Mouse (Mus musculus): ENCODE results near the gene Pik3r1. TPM values are rescaled to one million over a fixed set of nuclear protein-coding genes. Genes with fewer than 3 reads are reported as not detected.

Pik3r1 gene
- polyA plus RNA-seq, 1 experiment from 2014 or later, result 17.0 TPM

GRCm38 (mm10) chr13:101691669-101692068, 76.3 kb downstream of the Pik3r1 start:
- H3K4me3 ChIP-seq (ENCODE audit: low read depth, low read length), result no peak overlapping the region
- H3K27ac ChIP-seq (replicated peaks; ENCODE audit: low read depth, low read length), result no peak overlapping the region
- H3K9me3 ChIP-seq (replicated peaks; ENCODE audit: control insufficient read depth, low read length), result no peaks in the 10 kb centered on the region
- WGBS, result 64% methylated on average over 6 of the region's 6 CpGs
- no peaks in the 10 kb centered on the region; the same call in 1 of the 2 replicates for H3K36me3 ChIP-seq (replicated peaks; ENCODE audit: control insufficient read depth, insufficient read depth, low read depth, low read length)
- H3K9ac ChIP-seq (replicated peaks; ENCODE audit: low read length), result no peak overlapping the region
- ATAC-seq (replicated peaks; ENCODE audit: insufficient number of reproducible peaks, low FRiP score, low TSS enrichment, low read depth) (no peak), DNase-seq (ENCODE audit: low spot score) (no peak)
- no peaks in the 10 kb centered on the region for H3K27me3 ChIP-seq (ENCODE audit: control insufficient read depth, insufficient read depth, low read length)
- peaks cover 6% of the 10 kb centered on the region; the same call in 1 of the 2 replicates for H3K4me1 ChIP-seq (ENCODE audit: control insufficient read depth, insufficient read depth, low read length)
- no peak overlapping the region for H3K4me2 ChIP-seq (ENCODE audit: low read depth, low read length)

- 62% methylated on average over 10 of the region's 10 CpGs for WGBS
- H3K4me3 ChIP-seq (ENCODE audit: low read depth, low read length), result no peak overlapping the region
- no peak for ATAC-seq (replicated peaks; ENCODE audit: insufficient number of reproducible peaks, low FRiP score, low TSS enrichment, low read depth)
- no peak for DNase-seq (ENCODE audit: low spot score)
- no peak overlapping the region for H3K27ac ChIP-seq (replicated peaks; ENCODE audit: low read depth, low read length)
- no peak overlapping the region for H3K9ac ChIP-seq (replicated peaks; ENCODE audit: low read length)
- H3K36me3 ChIP-seq (replicated peaks; ENCODE audit: control insufficient read depth, insufficient read depth, low read depth, low read length), result no peaks in the 10 kb centered on the region; the same call in 1 of the 2 replicates
- no peaks in the 10 kb centered on the region for H3K27me3 ChIP-seq (ENCODE audit: control insufficient read depth, insufficient read depth, low read length)
- no peak overlapping the region for H3K4me2 ChIP-seq (ENCODE audit: low read depth, low read length)
- H3K9me3 ChIP-seq (replicated peaks; ENCODE audit: control insufficient read depth, low read length), result no peaks in the 10 kb centered on the region
- H3K4me1 ChIP-seq (ENCODE audit: control insufficient read depth, insufficient read depth, low read length), result peaks cover 3% of the 10 kb centered on the region; the same call in 1 of the 2 replicates
These were observed 76.9 kb downstream of the Pik3r1 start for GRCm38 (mm10) chr13:101690911-101691655.

DNA sequence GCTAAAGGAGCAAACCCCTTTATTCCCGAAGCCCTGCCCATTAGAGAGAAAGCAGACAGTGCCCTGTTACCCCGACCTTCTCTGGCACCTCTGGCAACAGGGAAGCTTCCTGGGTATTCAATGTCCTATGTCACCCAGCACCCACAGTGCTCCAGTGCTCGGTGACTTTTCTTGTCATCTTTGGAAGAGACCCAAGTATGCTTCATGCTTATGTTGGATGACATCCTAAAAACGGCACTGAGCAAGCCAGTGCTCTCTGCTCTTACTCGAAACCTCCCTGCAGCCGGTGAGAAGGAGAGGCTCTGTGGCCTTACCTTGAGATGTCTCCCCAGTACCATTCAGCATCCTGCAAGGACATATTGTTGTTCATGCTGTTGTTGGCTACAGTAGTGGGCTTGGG, 77.8 kb downstream of the Pik3r1 start:
- peaks cover 3% of the 10 kb centered on the region for H3K36me3 ChIP-seq (replicated peaks; ENCODE audit: control insufficient read depth, insufficient read depth, low read depth, low read length)
- H3K9me3 ChIP-seq (replicated peaks; ENCODE audit: control insufficient read depth, low read length), result no peaks in the 10 kb centered on the region
- DNase-seq (ENCODE audit: low spot score), result no peak
- no peak overlapping the region for H3K27ac ChIP-seq (replicated peaks; ENCODE audit: low read depth, low read length)
- no peaks in the 10 kb centered on the region for H3K27me3 ChIP-seq (ENCODE audit: control insufficient read depth, insufficient read depth, low read length)
- H3K4me2 ChIP-seq (ENCODE audit: low read depth, low read length), result no peak overlapping the region
- H3K9ac ChIP-seq (replicated peaks; ENCODE audit: low read length), result no peak overlapping the region
- 73% methylated on average over 6 of the region's 6 CpGs for WGBS
- no peak for ATAC-seq (replicated peaks; ENCODE audit: insufficient number of reproducible peaks, low FRiP score, low TSS enrichment, low read depth)
- H3K4me1 ChIP-seq (ENCODE audit: control insufficient read depth, insufficient read depth, low read length), result 0 out of 2 replicates have a peak, but pooled peaks cover 3% of the 10 kb centered on the region
- H3K4me3 ChIP-seq (ENCODE audit: low read depth, low read length), result no peak overlapping the region

DNA sequence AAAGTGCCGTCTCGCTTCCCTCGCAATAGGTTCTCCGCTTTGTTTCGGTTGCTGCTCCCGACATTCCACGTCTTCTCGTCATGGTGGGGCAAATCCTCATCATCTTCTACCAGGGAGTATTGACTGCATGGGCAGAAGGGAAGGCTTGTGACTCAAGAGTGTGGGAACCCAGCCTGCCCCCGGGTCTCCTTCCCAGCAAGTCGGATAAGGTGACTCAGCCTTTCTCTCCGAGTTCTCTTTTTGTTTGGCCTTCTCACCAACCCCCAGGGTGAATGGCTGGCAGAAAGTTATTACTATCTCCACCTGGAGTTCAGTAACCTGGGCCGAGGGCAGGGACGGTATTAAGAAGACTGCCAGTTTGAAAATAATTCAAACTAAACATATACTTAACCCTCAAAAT, 81.8 kb downstream of the Pik3r1 start:
- WGBS, result 90% methylated on average over 13 of the region's 13 CpGs
- ATAC-seq (replicated peaks; ENCODE audit: insufficient number of reproducible peaks, low FRiP score, low TSS enrichment, low read depth) (no peak), DNase-seq (ENCODE audit: low spot score) (no peak)
- Histone ChIP-seq H3K4me1 (ENCODE audit: control insufficient read depth, insufficient read depth, low read length) (no peaks in the 10 kb centered on the region), H3K9me3 (replicated peaks; ENCODE audit: control insufficient read depth, low read length) (no peaks in the 10 kb centered on the region), H3K9ac (replicated peaks; ENCODE audit: low read length) (no peak overlapping the region), H3K27ac (replicated peaks; ENCODE audit: low read depth, low read length) (no peak overlapping the region), H3K4me2 (ENCODE audit: low read depth, low read length) (no peak overlapping the region), H3K4me3 (ENCODE audit: low read depth, low read length) (no peak overlapping the region), H3K36me3 (replicated peaks; ENCODE audit: control insufficient read depth, insufficient read depth, low read depth, low read length) (peaks cover 5% of the 10 kb centered on the region), H3K27me3 (ENCODE audit: control insufficient read depth, insufficient read depth, low read length) (no peaks in the 10 kb centered on the region)

DNA sequence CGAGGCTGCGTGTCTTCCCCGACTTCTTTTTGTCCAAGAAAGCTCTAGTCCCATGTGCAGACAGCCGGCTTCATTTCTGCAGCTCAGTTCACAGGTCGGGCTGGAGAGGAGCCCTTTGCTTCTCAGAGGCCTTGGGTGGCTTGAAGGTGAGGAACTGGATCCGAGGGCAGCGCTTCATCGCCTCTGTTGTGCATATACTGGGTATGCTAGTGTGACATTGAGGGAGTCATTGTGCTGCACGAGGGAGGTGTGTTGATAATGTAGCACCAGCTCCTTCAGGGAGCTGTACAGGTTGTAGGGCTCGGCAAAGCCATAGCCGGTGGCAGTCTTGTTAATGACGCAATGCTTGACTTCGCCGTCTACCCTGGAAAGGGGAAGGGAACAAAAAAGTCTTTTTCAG, 83.3 kb downstream of the Pik3r1 start:
- peaks cover 5% of the 10 kb centered on the region for H3K36me3 ChIP-seq (replicated peaks; ENCODE audit: control insufficient read depth, insufficient read depth, low read depth, low read length)

DNA sequence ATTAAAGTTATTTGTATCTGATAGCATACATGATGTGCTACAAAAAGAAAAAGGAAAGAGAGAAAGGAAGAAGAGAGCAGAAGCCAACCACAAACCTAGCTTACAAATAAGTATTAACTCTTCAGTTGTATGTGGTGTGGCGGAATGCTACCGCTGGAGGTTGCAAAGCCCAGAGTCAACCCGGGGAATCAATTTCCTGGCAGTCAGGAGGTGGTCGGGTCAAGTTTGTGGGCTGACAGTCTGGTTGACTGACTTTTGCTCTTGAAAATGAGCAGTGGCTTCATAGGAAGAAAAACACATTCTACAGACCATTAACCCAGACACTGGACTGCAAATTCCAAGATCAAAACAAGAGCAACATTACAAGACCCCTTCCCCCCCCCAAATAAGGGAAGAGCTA, 85.6 kb downstream of the Pik3r1 start:
- no peak overlapping the region for H3K9ac ChIP-seq (replicated peaks; ENCODE audit: low read length)
- ATAC-seq (replicated peaks; ENCODE audit: insufficient number of reproducible peaks, low FRiP score, low TSS enrichment, low read depth) (no peak), DNase-seq (ENCODE audit: low spot score) (no peak)
- no peaks in the 10 kb centered on the region for H3K4me1 ChIP-seq (ENCODE audit: control insufficient read depth, insufficient read depth, low read length)
- no peaks in the 10 kb centered on the region for H3K9me3 ChIP-seq (replicated peaks; ENCODE audit: control insufficient read depth, low read length)
- 75% methylated on average over 4 of the region's 4 CpGs for WGBS
- H3K4me3 ChIP-seq (ENCODE audit: low read depth, low read length), result no peak overlapping the region
- no peaks in the 10 kb centered on the region for H3K27me3 ChIP-seq (ENCODE audit: control insufficient read depth, insufficient read depth, low read length)
- H3K36me3 ChIP-seq (replicated peaks; ENCODE audit: control insufficient read depth, insufficient read depth, low read depth, low read length), result peaks cover 5% of the 10 kb centered on the region
- H3K4me2 ChIP-seq (ENCODE audit: low read depth, low read length), result no peak overlapping the region
- H3K27ac ChIP-seq (replicated peaks; ENCODE audit: low read depth, low read length), result no peak overlapping the region

More for the DNA sequence above, 83.3 kb downstream of the Pik3r1 start:
- ATAC-seq (replicated peaks; ENCODE audit: insufficient number of reproducible peaks, low FRiP score, low TSS enrichment, low read depth) (no peak), DNase-seq (ENCODE audit: low spot score) (no peak)
- 88% methylated on average over 14 of the region's 14 CpGs for WGBS
- H3K27me3 ChIP-seq (ENCODE audit: control insufficient read depth, insufficient read depth, low read length), result no peaks in the 10 kb centered on the region
- no peak overlapping the region for H3K9ac ChIP-seq (replicated peaks; ENCODE audit: low read length)
- no peak overlapping the region for H3K27ac ChIP-seq (replicated peaks; ENCODE audit: low read depth, low read length)
- H3K4me2 ChIP-seq (ENCODE audit: low read depth, low read length), result no peak overlapping the region
- H3K4me1 ChIP-seq (ENCODE audit: control insufficient read depth, insufficient read depth, low read length), result no peaks in the 10 kb centered on the region
- no peaks in the 10 kb centered on the region for H3K9me3 ChIP-seq (replicated peaks; ENCODE audit: control insufficient read depth, low read length)
- H3K4me3 ChIP-seq (ENCODE audit: low read depth, low read length), result no peak overlapping the region

DNA sequence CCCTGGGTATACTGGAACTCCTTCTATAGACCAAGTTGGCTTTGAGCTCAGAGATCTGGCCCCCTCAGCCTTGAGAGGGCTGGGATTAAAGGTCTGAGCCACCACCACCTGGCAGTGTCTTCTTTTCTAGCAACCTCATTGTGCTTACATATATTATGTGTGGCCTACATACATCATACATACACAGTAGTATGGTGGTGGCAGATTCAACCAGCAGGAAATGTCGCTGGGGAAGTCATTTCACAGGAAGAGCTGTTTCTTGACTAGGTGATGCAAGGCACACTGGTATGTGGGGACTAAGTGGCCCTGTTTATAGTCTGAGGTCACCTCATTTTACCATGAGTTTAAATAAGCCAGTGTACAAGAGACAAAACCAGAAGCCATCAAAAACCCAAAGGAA, 87.9 kb downstream of the Pik3r1 start:
- H3K9ac ChIP-seq (replicated peaks; ENCODE audit: low read length), result no peak overlapping the region
- H3K27ac ChIP-seq (replicated peaks; ENCODE audit: low read depth, low read length), result no peak overlapping the region
- no peak overlapping the region for H3K4me3 ChIP-seq (ENCODE audit: low read depth, low read length)
- no peak for DNase-seq (ENCODE audit: low spot score)
- no peaks in the 10 kb centered on the region for H3K27me3 ChIP-seq (ENCODE audit: control insufficient read depth, insufficient read depth, low read length)
- H3K9me3 ChIP-seq (replicated peaks; ENCODE audit: control insufficient read depth, low read length), result no peaks in the 10 kb centered on the region
- H3K4me1 ChIP-seq (ENCODE audit: control insufficient read depth, insufficient read depth, low read length), result no peaks in the 10 kb centered on the region
- H3K36me3 ChIP-seq (replicated peaks; ENCODE audit: control insufficient read depth, insufficient read depth, low read depth, low read length), result peaks cover 2% of the 10 kb centered on the region; the same call in 1 of the 2 replicates
- no peak overlapping the region for H3K4me2 ChIP-seq (ENCODE audit: low read depth, low read length)
- WGBS, result 88% methylated on average over 1 of the region's 1 CpGs
- no peak for ATAC-seq (replicated peaks; ENCODE audit: insufficient number of reproducible peaks, low FRiP score, low TSS enrichment, low read depth)

DNA sequence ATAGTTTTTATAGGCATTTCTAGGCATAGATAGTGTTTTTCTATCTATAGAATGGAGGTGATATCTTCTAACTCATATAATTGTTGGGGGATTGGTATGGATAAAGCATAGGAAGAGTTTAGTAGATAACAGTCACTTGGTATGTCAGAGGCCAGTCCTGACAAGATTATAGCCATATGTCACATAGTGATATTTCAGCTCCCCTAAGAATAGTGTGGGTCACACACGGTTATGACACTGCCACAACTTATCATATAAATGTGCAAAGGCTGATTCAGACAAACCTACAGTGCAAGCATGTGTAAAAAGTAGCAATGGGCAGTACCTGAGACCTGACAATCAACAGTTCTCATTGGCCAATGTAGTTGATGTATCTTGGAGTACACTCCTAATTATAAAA, 89.0 kb downstream of the Pik3r1 start:
- ATAC-seq (replicated peaks; ENCODE audit: insufficient number of reproducible peaks, low FRiP score, low TSS enrichment, low read depth) (no peak), DNase-seq (ENCODE audit: low spot score) (no peak)
- Histone ChIP-seq H3K27me3 (ENCODE audit: control insufficient read depth, insufficient read depth, low read length) (no peaks in the 10 kb centered on the region), H3K4me2 (ENCODE audit: low read depth, low read length) (no peak overlapping the region), H3K9me3 (replicated peaks; ENCODE audit: control insufficient read depth, low read length) (no peaks in the 10 kb centered on the region), H3K27ac (replicated peaks; ENCODE audit: low read depth, low read length) (no peak overlapping the region), H3K4me1 (ENCODE audit: control insufficient read depth, insufficient read depth, low read length) (no peaks in the 10 kb centered on the region), H3K36me3 (replicated peaks; ENCODE audit: control insufficient read depth, insufficient read depth, low read depth, low read length) (no peaks in the 10 kb centered on the region), H3K4me3 (ENCODE audit: low read depth, low read length) (no peak overlapping the region), H3K9ac (replicated peaks; ENCODE audit: low read length) (no peak overlapping the region)
- WGBS, result 96% methylated on average over 1 of the region's 1 CpGs

Measured in embryonic facial prominence, embryonic 11.5 days (tissue).